Mouse (Mus musculus) neural tube, embryonic 14.5 days (tissue): Measurements from ENCODE around the gene Rsad2. TPM values are rescaled to one million over a fixed set of nuclear protein-coding genes. Genes with fewer than 3 reads are reported as not detected.

Experiments
- ATAC-seq: fragments of 200-750 bp; cut with Nextera tagmentation; 2 replicates; pipeline ENCODE4 v1.8.0; 2017; ENCODE audit warnings: low read depth, mild to moderate bottlenecking, moderate TSS enrichment, moderate library complexity
- H3K27ac ChIP-seq: fragments of 300-500 bp; sonication (generic); 2 replicates; pipeline ENCODE4 v1.5.1; 2014; ENCODE audit warnings: low read depth, mild to moderate bottlenecking, control low read depth, low read length, moderate library complexity, mixed read lengths
- H3K27me3 ChIP-seq: fragments of 300-500 bp; sonication (generic); 2 replicates; pipeline ENCODE4 v1.6.1; 2014; ENCODE audit warnings: low read length; ENCODE audit not compliant: control insufficient read depth, insufficient read depth
- H3K36me3 ChIP-seq: fragments of 300-500 bp; sonication (generic); 2 replicates; pipeline ENCODE4 v1.6.1; 2014; ENCODE audit warnings: low read length, mixed read lengths; ENCODE audit not compliant: control insufficient read depth, insufficient read depth
- H3K4me1 ChIP-seq: fragments of 300-500 bp; sonication (generic); 2 replicates; pipeline ENCODE4 v1.6.1; 2014; ENCODE audit warnings: low read length; ENCODE audit not compliant: control insufficient read depth, insufficient read depth
- H3K4me2 ChIP-seq: fragments of 300-500 bp; sonication (generic); 2 replicates; pipeline ENCODE4 v1.6.1; 2014; ENCODE audit warnings: mild to moderate bottlenecking, low read depth, low read length, control low read depth
- H3K4me3 ChIP-seq: fragments of 300-500 bp; sonication (generic); 2 replicates; pipeline ENCODE4 v1.5.1; 2014; ENCODE audit warnings: low read depth, low read length, control low read depth, mixed read lengths
- H3K9ac ChIP-seq: fragments of 300-500 bp; sonication (generic); replicated peaks from 2 replicates; pipeline ENCODE4 v1.6.1; 2014; ENCODE audit warnings: low read depth, mild to moderate bottlenecking, control low read depth, low read length, mixed read lengths
- H3K9me3 ChIP-seq: fragments of 300-500 bp; sonication (generic); 2 replicates; pipeline ENCODE4 v1.6.1; 2016; ENCODE audit warnings: low read length; ENCODE audit not compliant: control insufficient read depth
- WGBS: fragments of 180-500 bp; shearing (Covaris S2); extraction: QIAGEN DNeasy Blood & Tissue Kit; methylation state at CpG from one replicate; pipeline ENCODE4 v1.1.7; 2014; 5-methylcytosine and 5-hydroxymethylcytosine counted together
- polyA plus RNA-seq: library from polyadenylated mRNA; unstranded; fragments of >200 nt; fragmentation: Nextera tagmentation; extraction: Ambion mirVana; gene quantifications from 2 replicates; pipeline ENCODE4 v1.2.1, GENCODE M21; 2014

Gene Rsad2
- polyA plus RNA-seq, 1 experiment from 2014 or later, result 0.21 TPM

- H3K27ac ChIP-seq, result no peak overlapping the region
- H3K27me3 ChIP-seq, result no peaks in the 10 kb centered on the region
- H3K4me3 ChIP-seq, result no peak overlapping the region
- peaks cover 33% of the 10 kb centered on the region for H3K4me1 ChIP-seq
- no peaks in the 10 kb centered on the region for H3K36me3 ChIP-seq
- no peak for ATAC-seq
- no peaks in the 10 kb centered on the region for H3K9me3 ChIP-seq
- H3K4me2 ChIP-seq, result no peak overlapping the region
- no peak overlapping the region for H3K9ac ChIP-seq
- WGBS, result 82% methylated on average over 3 of the region's 3 CpGs
Observed at GRCm38 (mm10) chr12:26410443-26410842, 45.8 kb downstream of the Rsad2 start.

GRCm38 (mm10) chr12:26408707-26409106 is 47.5 kb downstream of the Rsad2 start:
- no peak for ATAC-seq
- H3K27ac ChIP-seq, result no peak overlapping the region
- no peak overlapping the region for H3K9ac ChIP-seq
- no peaks in the 10 kb centered on the region for H3K27me3 ChIP-seq
- no peaks in the 10 kb centered on the region for H3K36me3 ChIP-seq
- peaks cover 29% of the 10 kb centered on the region for H3K4me1 ChIP-seq
- H3K4me3 ChIP-seq, result no peak overlapping the region
- WGBS, result 70% methylated on average over 9 of the region's 9 CpGs
- no peak overlapping the region for H3K4me2 ChIP-seq
- no peaks in the 10 kb centered on the region for H3K9me3 ChIP-seq

GRCm38 (mm10) chr12:26404781-26405702 is 51.2 kb downstream of the Rsad2 start:
- H3K27ac ChIP-seq, result no peak overlapping the region
- no peak overlapping the region for H3K9ac ChIP-seq
- H3K4me3 ChIP-seq, result no peak overlapping the region
- H3K9me3 ChIP-seq, result no peaks in the 10 kb centered on the region
- H3K27me3 ChIP-seq, result no peaks in the 10 kb centered on the region
- peaks cover 7% of the 10 kb centered on the region; the same call in 1 of the 2 replicates for H3K4me1 ChIP-seq
- no peaks in the 10 kb centered on the region for H3K36me3 ChIP-seq
- 89% methylated on average over 11 of the region's 11 CpGs for WGBS
- H3K4me2 ChIP-seq, result no peak overlapping the region
- ATAC-seq, result no peak

DNA sequence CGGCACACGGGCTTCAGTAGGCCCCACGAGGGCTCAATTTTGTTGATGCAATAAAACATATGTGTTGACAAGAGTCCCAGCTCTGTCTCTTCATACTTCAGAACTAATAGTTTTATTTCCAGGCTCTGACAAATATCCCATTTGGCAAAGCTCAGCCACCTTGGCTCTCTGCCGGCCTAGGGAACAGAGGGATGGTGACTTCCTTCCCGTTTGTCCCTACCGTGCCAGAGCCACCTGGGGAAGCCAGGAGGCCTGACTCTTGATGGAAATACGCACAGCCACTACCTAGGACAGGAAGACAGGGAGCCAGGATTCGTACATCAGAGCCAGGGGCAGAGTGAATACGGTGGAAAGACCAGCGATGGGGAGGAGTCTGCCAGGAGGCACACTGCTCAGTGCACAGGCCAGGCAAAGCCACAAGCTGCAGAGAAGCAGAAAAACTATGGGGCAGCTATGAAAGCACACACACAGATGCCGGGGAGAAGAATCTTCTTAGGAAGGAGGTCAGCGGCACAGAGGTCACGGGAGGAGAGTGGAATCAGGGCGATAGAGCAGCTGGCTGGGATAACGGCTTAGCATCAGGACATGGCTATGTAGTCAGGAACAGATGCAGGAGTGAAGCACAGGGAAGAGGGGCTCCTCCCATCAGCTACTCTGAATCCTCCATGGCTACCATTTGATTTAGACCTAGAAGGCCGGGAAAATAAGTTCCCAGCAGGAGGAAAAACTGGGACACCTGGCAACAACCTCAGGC is 52.7 kb downstream of the Rsad2 start:
- H3K4me2 ChIP-seq, result no peak overlapping the region
- 83% methylated on average over 16 of the region's 16 CpGs for WGBS
- no peak for ATAC-seq

GRCm38 (mm10) chr12:26401696-26402470 is 54.4 kb downstream of the Rsad2 start:
- H3K4me1 ChIP-seq, result peaks cover 7% of the 10 kb centered on the region; the same call in 1 of the 2 replicates
- H3K36me3 ChIP-seq, result no peaks in the 10 kb centered on the region
- H3K9me3 ChIP-seq, result no peaks in the 10 kb centered on the region
- H3K9ac ChIP-seq, result no peak overlapping the region
- H3K27ac ChIP-seq, result no peak overlapping the region
- no peak overlapping the region for H3K4me3 ChIP-seq
- no peaks in the 10 kb centered on the region for H3K27me3 ChIP-seq
- WGBS, result 84% methylated on average over 10 of the region's 10 CpGs
- no peak overlapping the region for H3K4me2 ChIP-seq
- ATAC-seq, result no peak

More for the DNA sequence above, 52.7 kb downstream of the Rsad2 start:
- peaks cover 7% of the 10 kb centered on the region; the same call in 1 of the 2 replicates for H3K4me1 ChIP-seq
- H3K27ac ChIP-seq, result no peak overlapping the region
- no peaks in the 10 kb centered on the region for H3K36me3 ChIP-seq
- no peak overlapping the region for H3K9ac ChIP-seq
- H3K9me3 ChIP-seq, result no peaks in the 10 kb centered on the region
- H3K27me3 ChIP-seq, result no peaks in the 10 kb centered on the region
- no peak overlapping the region for H3K4me3 ChIP-seq

DNA sequence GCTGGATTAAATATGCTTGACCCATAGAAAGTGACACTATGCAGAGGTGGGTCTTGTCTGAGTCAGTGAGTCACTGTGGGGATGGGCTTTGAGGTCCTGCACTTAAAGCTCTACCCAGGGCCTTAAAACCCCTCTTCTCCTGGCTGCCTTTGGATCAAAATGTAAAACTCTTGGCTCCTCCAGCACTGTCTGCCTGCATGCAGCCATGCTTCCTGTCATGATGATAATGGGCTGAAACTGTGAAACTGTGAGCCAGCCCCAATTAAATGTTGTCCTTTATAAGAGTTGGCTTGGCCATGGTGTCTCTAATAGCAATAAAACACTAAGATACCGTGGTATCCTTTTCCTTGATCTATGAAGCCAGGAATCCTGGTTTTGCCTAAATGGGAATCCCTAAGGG is 55.0 kb downstream of the Rsad2 start:
- peaks cover 7% of the 10 kb centered on the region; the same call in 1 of the 2 replicates for H3K4me1 ChIP-seq
- H3K4me3 ChIP-seq, result no peak overlapping the region
- H3K27ac ChIP-seq, result no peak overlapping the region
- no peaks in the 10 kb centered on the region for H3K36me3 ChIP-seq
- no peak overlapping the region for H3K9ac ChIP-seq
- H3K9me3 ChIP-seq, result no peaks in the 10 kb centered on the region
- 88% methylated on average over 1 of the region's 1 CpGs for WGBS
- no peak overlapping the region for H3K4me2 ChIP-seq
- no peak for ATAC-seq
- no peaks in the 10 kb centered on the region for H3K27me3 ChIP-seq

GRCm38 (mm10) chr12:26400762-26401161 is 55.5 kb downstream of the Rsad2 start:
- Histone ChIP-seq H3K9ac (no peak overlapping the region), H3K27me3 (no peaks in the 10 kb centered on the region), H3K4me3 (no peak overlapping the region), H3K27ac (no peak overlapping the region), H3K36me3 (no peaks in the 10 kb centered on the region), H3K4me1 (peaks cover 7% of the 10 kb centered on the region), H3K9me3 (no peaks in the 10 kb centered on the region), H3K4me2 (no peak overlapping the region)
- no peak for ATAC-seq
- WGBS, result 100% methylated on average over 1 of the region's 1 CpGs

GRCm38 (mm10) chr12:26399391-26399790 is 56.9 kb downstream of the Rsad2 start:
- no peak overlapping the region for H3K27ac ChIP-seq
- H3K36me3 ChIP-seq, result no peaks in the 10 kb centered on the region
- H3K4me2 ChIP-seq, result no peak overlapping the region
- 80% methylated on average over 6 of the region's 6 CpGs for WGBS
- peaks cover 18% of the 10 kb centered on the region for H3K4me1 ChIP-seq
- no peak overlapping the region for H3K9ac ChIP-seq
- H3K4me3 ChIP-seq, result no peak overlapping the region
- H3K9me3 ChIP-seq, result no peaks in the 10 kb centered on the region
- no peak for ATAC-seq
- no peaks in the 10 kb centered on the region for H3K27me3 ChIP-seq
